Mouse (Mus musculus) cerebellum, adult 18-20 months (tissue): ENCODE results near the gene Fam20a.

Experiments
- DNase-seq, 2 experiments: peaks; one replicate each; pipeline ENCODE4 v3.0.0; 2021

The Fam20a gene

DNA sequence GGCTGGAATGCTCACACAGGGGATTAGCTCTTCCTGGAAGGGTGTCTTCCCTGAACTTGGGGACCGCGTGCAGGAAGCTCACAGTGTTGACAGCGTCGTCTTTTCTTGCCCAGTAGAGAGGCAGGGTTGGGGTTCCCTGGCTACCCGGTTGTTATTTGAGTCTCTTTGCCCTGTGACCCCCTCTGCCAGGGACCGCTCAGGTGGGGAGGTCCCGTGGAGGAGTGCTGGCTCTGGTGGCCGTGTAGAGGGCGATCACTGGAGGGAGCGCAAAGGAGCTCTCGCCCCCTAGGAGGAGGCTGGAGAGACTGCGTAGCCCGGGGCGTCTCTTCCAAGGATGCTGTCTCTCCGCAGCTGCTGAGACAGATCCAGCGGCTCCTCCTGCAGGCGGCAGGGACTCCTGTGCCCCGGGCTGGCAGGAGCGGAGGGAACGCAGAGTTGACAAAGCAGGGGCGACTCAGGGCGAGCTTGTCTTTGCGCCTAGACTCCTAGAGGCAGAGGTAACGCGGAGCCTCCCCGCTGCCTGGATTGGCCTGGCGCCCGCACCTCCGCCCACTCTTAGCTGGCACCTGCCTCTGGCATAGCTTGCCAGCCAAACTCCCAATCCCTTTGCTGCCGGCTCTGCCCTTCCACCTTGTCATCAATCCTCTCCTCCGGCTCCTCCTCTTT is at the start of gene Fam20a:
Gene Fam20a, minus strand, starts transcription at position 499 of the 666 bp plus-strand sequence.
- DNase-seq, result peak; percentile 27 to 49

DNA sequence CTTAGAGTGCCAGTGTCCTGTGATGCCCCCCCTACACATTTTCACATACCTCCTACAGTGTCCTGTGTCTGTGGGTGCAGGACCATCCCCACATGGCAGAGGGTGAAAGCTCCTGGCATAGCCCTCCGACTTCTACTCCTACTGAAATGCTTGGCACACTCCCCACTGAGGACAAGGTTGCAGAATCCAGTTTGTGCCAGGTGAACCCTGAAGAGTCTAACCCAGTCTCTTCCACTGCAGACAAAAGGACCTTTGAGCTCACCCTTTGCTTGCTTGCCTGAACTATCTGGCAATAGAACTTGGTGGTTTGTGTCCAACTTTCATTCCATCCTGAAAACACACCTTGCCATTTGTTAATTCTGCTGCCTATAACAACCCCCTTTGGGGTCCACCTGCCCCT is 49.3 kb upstream of the Fam20a start:
- DNase-seq, result no peak

DNA sequence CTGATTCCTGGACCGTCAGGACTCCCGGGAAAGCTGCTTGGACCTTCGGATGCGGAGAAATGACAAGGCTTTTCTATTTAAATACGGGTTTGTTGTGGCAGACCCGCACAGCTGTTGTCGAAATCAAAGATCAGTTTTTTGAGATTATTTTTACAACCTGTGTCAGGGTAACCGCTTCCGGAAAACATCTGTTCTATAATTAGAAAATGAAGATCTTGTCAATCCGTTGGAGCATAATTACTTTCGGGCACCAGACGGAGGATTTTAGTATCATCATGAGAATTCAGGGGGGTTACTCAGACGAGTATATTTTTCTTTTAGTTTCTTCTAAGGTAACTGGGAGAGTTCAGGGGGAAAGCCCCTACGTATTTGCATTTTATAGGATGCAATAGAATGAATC is 48.1 kb upstream of the Fam20a start:
- no peak for DNase-seq

DNA sequence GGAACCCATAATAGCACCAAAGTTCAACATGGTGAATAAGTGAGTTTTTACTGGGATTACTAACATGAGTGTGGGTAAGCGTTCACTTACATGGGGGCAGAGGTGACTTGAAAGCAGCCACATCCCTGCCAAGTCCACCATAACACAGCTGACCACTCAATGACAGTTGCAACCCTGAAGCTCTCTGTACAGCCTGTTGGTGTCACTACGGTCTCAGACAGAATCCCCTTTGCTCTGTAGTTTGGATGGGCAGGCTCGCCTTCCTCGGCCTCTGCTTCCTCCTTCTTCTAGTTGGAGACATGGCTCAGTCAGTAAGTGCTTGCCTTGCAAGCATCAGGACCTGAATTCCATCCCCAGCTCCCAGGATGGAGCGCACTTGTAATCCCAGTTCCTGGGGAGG is 47.0 kb upstream of the Fam20a start:
- DNase-seq, result no peak

DNA sequence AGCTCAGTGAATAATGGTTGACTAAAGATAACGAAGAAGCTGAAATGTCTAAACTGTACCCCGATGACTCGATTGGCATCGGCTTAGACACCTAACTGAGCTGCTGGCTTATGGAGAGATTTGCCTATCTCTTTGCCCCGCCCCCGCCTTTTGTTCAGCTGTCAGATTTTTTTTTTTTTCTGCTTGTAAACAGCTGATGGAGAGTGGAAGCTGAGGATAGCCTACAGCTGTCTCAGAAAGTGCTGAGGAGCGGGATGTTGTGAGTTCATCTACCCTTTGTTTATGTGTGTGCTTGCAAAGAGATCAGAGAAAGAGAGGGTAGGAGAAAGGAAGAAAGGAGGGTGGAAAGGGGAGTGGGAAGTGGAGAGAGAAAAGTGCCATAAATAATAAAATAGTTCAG is 38.0 kb upstream of the Fam20a start:
- no peak for DNase-seq

DNA sequence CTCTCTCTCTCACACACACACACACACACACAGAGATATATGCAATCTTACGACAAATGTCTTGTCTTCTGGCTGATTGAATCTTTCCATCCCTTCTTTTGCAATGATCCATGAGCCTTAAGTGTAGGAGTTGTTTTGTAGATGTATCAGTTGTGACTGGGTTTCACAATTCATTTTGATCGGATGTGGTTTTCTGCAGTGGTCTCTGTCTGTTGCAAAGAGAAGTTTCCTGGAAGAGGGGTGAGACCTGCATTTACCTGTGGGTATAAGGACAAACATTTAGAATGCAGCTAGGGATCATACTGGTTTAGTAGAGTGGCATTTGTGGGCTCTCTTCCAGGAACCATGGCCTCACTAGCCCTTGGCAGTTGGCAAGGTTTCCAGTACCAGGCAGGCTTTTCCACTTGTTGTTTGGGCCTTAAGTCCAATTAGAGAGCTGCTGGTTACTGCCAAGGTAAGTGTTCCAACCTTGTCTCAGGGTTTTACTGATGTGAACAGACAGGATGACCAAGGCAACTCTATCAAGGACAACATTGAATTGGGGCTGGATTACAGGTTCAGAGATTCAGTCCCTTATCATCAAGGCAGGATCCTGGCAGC is 36.6 kb upstream of the Fam20a start:
- DNase-seq, result no peak

DNA sequence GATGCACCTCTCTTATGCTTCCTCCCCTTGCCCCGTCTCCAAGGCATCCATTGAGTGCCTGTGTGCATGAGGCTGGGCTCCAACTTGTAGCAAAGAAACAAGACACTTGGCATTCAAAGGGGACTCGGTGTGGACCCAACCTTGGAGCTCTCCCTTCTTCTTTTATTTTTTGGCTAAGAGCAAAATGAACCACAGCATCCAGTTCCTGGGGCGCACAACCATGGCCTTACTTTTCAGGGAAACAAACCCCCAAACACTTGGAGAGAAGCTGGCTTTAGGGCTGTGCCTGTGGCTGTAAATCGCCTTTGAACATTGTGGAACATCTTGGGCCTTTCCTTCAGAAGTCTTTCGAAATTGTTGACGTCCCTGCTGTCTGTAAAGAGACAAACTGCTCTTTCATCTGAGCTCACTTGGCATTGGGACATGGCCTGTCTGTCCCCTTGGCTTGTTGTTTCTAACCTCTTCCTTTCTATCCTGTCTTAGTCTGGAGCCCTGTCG is 32.1 kb upstream of the Fam20a start:
- peak; percentile 4 to 28 for DNase-seq

DNA sequence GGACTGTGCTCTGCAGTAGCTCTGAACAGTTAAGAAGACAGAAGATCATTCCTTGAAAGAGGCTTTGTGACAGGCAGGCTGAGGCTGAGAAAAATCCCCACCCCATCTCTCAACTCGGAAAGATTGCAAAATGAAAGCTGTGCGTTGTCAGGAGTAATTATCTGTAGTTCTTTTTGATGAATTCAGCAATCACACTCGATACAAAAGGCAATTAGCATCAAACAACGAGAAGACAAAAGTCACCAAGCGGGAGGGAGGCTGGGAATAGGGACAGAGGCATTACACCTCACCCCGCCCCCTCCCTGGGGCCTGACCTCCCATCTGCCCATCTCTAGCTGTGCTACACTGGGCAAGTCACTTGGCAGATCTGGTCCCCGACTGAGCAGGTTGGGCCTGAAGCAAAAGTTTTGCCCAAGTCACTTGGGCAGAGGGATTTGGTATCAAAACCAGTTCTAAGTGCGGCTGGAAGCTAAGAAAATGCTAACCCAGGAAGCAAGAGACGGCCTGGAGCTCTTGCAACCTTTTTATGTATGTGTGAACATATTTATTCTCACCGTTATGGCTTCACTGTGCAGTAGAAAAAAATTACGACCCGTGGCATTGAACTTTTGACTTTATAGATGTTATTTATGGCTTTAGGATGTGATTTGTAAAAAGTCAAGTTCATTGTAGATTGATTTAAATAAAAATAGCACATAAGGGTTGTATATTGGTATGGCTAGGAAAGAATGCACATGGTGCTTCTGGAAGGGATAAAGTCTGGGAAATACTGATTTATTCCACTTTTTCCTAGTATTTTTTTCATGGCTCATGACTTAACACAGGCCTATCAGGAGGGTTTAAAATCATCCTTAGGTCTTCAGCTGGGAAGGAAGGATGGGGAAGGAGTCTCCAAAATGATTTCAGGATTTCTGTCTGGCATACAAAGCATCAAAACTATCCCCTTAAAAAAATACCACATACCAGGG is 29.8 kb upstream of the Fam20a start:
- no peak for DNase-seq

DNA sequence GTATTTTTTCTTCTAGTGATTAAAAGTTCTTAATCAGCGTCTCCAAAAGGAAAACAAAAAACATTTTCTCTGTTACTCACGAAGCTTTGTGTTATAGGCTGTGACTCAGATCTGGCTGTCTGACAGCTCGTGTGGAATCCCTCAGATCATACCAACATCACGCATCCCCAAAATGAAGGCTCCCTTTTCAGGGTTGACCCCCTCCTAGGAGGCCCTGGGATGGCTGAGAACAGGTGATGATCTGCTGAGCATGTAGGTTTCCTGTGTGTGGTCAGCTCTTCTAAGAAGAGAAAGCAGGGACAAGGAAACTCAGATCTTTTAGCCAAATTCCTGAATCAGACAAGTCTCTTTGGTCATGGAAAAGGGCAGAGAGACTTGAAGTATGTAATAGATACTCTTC is 23.1 kb upstream of the Fam20a start:
- no peak for DNase-seq

DNA sequence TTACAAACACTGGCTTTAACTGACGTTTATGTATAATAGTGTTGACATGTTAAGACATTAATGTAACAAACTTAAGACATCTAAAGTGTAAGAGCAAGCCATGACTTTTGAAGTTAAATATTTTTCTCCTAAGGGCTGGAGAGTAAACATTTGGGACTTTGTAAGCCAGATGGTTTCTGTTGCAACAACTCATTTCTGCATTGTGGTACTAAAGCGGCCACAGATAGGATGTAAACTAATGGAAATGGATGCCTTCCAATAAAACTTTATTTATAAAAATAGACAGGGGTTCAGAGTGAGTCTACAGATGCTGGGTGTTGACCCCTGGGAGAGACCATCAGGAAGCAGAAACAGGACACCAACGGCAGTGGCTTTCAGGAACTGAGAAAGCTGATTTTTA is 15.9 kb upstream of the Fam20a start:
- no peak for DNase-seq

DNA sequence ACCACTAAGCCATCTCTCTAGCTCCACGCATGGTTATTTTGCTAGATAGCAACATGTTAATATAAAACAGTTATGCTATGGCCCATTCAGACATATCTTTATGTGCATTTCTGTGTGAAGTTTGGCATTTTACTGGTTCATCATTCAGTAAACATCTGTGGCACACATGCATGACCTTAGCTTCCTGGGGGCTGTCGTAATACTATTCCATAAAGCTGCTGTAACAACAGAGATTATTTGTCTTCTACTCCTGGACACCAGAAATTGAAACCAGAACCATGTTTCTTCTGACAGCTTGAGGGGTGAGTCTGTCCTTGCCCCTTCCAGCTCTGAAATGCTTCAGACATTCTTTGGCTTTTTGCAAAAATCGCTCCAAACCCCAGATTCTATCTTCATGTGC is 14.3 kb upstream of the Fam20a start:
- no peak for DNase-seq

DNA sequence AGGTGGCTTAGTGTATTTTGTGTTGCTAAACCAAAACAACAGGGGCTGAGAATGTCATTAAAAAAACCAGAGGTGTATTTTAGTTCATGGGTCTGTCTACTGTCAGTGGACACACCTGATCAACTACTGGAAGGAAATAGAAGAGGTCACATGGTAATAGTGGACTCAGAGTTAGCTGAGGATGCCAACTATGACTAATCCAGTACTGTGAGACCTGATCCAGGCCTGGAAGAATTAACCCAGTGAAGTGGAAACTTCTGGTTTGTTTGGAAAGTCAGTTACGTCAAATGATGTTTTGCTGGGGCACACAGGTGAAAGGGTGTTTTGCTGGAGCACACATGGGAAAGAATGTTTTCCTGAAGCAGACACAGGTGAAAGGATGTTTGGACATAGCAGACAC is 12.3 kb upstream of the Fam20a start:
- DNase-seq, result no peak

DNA sequence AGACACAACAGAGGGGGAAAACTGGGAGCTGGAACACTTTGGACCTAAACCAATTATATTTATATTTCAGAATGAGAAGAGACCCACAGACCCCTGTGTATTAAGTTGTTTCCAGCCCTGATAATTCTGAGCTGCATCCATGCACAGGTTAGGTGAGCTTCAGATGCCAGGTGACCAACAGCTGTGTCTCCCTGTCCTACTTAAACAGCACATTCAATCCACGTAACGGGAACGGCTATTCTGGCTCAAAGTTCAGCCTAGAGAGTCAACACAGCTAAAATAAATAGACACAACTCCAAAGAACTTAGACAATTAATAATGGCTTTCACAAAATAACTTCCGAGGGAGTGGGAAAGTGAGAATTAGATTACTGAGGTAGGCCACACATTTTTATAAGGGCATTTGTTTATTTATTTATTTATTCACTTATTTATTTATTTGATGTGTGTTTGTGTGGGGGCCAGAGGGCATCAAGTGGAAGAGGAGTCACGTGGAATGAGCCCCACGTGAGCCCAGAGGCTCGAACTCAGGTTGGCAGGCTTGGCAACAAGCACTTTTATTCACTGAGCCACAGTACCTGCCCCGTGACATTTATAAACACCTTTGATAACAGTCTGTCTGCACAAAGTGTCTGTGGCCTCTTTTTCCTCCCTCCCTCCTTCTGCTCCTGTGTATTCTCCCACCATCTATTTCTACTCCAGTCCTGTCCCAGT is 10.8 kb upstream of the Fam20a start:
- DNase-seq, result no peak

DNA sequence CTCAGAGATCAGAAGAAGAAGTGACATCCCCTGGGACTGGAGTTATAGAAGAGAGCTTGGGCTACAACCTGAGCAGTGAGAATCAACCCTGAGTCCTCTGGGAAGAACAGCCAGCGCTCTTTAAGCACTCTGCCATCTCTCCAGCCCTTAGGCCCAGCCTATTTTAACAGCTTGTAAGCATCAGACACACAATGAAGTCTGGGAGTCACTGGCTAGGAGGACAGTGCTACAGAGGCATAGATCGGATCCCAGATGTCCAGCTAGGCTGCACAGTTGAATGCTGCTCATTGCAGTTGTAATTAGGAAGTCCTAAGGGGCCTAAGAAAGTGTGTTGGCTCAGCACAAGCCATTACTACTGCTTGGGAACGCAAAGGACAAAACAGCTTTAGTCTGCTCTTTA is 6.3 kb upstream of the Fam20a start:
- DNase-seq, result no peak

DNA sequence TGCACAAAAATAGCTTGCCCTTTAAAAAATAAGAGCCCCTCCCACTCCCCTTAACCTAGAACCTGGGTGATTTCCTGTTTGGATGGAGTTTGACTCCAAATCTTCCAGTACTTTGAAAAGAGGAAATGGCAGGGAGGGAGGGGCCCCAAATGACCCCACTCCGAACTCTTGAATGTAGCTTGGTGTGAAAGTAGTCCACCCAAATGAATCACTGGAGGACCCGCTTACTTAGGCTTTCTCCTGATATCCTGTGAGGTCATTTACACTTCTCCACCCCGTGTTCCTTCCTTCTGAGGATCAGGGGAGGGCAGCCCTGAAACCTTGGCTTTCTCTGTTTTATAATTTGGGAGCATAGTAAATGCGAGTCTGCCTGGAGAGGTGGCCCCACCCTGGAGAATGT is 632 bp upstream of the Fam20a start:
- no peak for DNase-seq

DNA sequence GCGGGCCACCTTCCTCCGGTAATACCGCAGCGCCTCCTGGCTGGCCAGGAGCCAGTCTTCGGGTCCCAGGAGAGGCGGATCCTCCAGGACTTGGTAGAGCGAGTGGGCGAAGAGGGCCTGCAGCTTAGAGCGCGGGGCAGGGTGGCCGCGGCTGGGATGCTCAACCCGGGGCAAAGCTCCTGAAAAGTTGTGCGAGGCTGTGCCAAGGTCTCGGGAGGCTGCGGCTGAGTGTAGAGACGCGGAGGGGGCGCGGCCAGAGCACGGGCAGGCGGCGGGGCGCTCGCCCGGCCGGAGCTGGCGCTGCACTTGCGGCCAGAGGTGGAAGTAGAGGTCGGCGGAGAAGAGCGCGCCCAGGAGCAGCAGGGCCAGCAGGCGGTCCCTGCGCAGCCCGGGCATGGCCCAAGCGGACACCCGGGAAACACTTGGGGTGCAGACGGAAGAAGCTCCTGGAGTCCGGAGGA is 729 bp downstream of the Fam20a start:
- DNase-seq, result peak in 1 of 2 experiments; percentile 7

DNA sequence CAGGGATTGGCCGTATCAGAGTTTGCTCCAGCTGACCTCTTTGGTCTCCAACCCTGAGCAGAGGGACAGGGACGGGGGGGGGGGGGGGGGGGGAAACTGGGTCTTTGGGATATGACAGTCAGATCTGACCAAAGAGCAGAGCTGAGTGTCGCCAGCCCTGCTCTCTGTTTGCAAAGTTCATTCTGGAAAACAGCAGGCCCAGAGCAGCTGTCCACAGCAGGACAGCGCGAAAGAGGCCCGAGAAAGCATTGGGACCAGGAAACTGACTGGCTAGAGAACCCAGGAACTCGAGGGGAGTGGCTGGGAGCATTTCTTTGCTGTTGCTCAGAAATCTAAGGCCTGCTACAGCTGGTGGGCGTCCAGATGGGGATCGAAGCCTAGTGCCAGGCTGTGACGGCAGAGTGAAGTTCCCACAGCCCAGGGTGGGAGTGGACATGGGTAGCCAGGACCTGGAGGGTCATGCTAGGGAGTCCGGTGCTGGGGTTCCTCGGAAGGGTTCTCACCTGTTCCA is 1.2 kb downstream of the Fam20a start:
- DNase-seq, result no peak

DNA sequence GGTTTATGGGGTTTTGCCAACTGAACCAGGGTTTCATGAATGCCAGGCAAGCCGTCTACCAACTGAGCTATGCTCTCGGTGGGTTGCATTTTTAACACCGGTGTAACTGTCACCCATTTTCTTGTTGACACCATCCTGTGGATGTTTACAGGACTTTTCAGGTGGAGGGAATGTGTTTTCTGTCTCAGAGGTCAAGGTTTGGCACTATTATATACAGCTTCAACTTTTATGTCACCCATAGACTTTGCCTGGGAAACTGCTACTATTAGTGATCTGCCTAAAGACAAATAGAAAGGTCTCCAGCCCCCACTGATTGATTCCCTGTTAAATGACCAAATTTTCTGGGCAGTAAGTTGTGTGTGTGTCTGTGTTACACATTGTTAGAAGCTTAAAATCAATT is 2.7 kb downstream of the Fam20a start:
- DNase-seq, result no peak

DNA sequence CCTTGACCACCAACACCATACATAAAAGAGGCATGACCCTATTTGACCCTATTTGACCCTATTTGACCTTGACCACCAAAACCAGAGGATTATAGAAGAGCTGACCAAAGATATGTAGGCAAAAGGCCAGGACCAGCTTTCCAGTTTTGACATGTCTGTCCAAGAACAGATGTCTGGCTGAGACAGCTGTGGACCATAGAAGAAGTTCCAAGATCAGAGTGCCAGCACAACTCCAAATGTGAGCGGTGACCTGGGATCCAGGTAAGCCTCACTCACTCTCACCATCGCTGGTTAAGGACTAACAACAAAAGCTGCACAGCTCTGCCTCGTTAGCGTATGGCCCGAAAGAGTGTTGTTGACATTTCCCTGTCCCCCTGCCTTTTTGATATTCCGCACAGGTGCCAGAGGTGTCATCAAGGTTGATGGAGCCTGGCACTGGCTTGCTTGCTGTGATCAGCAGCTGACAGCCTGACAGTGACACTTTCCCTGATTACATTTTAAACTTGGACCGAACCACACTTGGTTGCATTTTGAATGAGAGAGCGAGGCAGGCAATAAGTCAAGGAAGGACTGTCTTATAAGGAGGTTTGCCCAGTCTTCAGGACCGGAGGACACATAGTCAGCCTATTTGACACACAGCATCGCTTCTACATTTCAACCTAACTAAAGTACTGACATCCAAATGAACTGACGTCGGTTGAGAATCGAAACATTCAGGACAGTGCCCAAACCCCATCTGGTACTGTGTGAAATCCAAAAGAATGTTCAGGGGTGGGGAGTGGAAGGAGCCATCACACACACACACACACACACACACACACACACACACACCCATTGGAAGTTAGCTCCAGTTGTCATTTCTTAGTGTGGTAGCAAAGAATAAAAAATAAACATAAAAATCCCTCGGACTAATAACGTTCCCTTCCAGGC is 3.8 kb downstream of the Fam20a start:
- no peak for DNase-seq

DNA sequence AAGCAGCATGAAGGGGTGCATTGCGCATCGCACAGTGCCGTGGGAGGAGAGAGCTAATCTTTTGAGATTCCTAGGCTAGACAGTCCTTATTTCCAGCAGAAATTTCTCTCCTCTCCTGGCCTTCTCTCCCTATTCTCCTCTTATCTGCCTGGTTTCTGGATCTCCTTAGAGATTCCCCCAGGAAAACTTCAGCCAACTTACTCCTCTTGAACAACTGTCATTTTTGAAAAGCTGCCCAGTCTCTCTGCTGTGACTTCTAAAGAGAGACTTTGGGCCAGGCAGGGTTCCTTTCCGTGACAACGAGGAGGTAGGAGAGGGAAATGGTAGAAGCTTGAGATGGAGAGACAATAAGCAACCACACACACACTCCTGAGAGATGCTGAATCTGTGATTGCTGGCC is 4.6 kb downstream of the Fam20a start:
- no peak for DNase-seq

DNA sequence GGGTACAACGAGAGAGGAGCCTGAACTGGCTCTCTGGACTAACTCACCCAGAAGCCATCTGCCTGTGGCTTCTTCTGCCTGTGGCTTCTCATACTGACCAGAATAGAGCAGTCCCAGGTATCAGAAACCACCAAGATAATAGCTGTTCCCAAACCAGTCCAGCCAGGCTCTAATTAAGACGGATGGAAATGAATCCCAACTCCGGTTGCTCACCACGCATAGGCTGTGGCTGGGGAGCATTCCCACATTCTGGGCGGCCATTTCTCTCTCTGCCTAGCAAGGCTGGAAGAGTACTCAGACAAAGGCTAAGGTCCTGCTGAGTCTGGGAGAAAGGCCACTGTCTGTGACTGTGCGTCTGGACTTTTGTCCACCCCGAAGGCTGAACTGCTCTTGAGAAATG is 5.1 kb downstream of the Fam20a start:
- DNase-seq, result no peak
